28 mouse cellular contexts compared by ENCODE assay signal in the genomic region with DNA sequence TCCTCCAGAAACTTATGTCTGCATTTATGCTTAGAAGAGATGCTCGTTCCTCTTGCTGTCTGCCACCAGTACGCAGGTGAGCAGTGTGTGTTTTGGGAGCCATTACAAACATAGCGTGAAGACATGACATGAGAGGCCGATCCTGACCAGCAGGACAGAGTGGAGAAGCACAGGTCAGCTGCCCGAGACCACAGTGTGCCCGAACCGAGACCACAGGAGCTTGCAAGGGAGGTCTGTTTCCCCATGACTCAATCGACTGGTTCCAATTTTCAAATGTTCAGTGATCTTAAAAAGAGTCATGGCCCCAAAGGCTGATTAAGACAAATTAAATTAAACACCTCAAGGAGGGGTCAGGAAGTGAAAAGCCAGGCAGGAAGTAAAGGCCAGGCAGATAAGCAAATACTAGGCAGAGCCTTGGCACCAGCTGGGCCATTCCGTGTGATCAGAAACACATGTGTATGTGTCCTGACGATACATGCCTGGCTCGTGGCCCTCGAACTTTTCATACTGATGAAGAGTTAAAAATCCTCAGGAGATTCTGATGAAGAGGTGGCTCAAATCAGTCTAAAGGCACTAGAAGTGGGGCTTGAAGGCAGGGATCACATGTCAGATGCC. TPM values are rescaled to one million over a fixed set of nuclear protein-coding genes. Genes with fewer than 3 reads are reported as not detected.
DNase-seq lines count a peak whose midpoint lies in the region; ATAC-seq and TF ChIP-seq lines count a peak whose summit lies in the region.
"Had no signal": no experiment of that assay in that cellular context is flagged by ENCODE, and none has a peak within 500 bp of the region (broad histone marks: within the 10 kb centered on the region; RNA-seq: fewer than 3 reads in every experiment).

No protein-coding gene starts in this region.

- no peaks in the 10 kb centered on the region for H3K27me3 ChIP-seq in midbrain, embryonic 11.5 days (ENCODE audit: control insufficient read depth, insufficient read depth, low read length)
- H3K27me3 ChIP-seq in midbrain, postnatal 0 days (ENCODE audit: insufficient read depth, low read length), result no peaks in the 10 kb centered on the region
- H3K27me3 ChIP-seq in embryonic facial prominence, embryonic 10.5 days (replicated peaks; ENCODE audit: low read depth, poor library complexity, severe bottlenecking), result peaks cover 27% of the 10 kb centered on the region
- H3K27me3 ChIP-seq in limb, embryonic 10.5 days (ENCODE audit: low read depth, poor library complexity, severe bottlenecking), result no peaks in the 10 kb centered on the region
- H3K27me3 ChIP-seq in liver, embryonic 11.5 days (replicated peaks; ENCODE audit: control insufficient read depth, insufficient read depth, low read length), result no peaks in the 10 kb centered on the region
- H3K27me3 ChIP-seq: CH12.LX; embryonic facial prominence, embryonic 12.5 days; forebrain, embryonic 15.5 days; hindbrain, embryonic 13.5 days; liver, embryonic 13.5 days; midbrain, embryonic 13.5 days; neural tube, embryonic 15.5 days; stomach, embryonic 15.5 days had no signal

- no peaks in the 10 kb centered on the region for H3K9me3 ChIP-seq in midbrain, embryonic 11.5 days (ENCODE audit: control insufficient read depth, low read length)
- no peaks in the 10 kb centered on the region for H3K9me3 ChIP-seq in midbrain, postnatal 0 days (ENCODE audit: low read length)
- H3K9me3 ChIP-seq in embryonic facial prominence, embryonic 10.5 days, result no peaks in the 10 kb centered on the region
- H3K9me3 ChIP-seq in limb, embryonic 10.5 days (replicated peaks), result no peaks in the 10 kb centered on the region
- H3K9me3 ChIP-seq in liver, embryonic 11.5 days (ENCODE audit: control insufficient read depth, low read length), result no peaks in the 10 kb centered on the region
- H3K9me3 ChIP-seq: embryonic facial prominence, embryonic 12.5 days; forebrain, embryonic 15.5 days; hindbrain, embryonic 13.5 days; liver, embryonic 13.5 days; neural tube, embryonic 15.5 days; stomach, embryonic 15.5 days had no signal

- H3K9ac ChIP-seq in midbrain, embryonic 11.5 days (ENCODE audit: low read length), result no peak overlapping the region
- no peak overlapping the region for H3K9ac ChIP-seq in midbrain, postnatal 0 days (replicated peaks; ENCODE audit: low read length, poor library complexity, severe bottlenecking)
- H3K9ac ChIP-seq in liver, embryonic 11.5 days (ENCODE audit: low read depth, low read length), result no peak overlapping the region
- H3K9ac ChIP-seq: embryonic facial prominence, embryonic 12.5 days; forebrain, embryonic 15.5 days; hindbrain, embryonic 13.5 days; liver, embryonic 13.5 days; midbrain, embryonic 13.5 days; neural tube, embryonic 15.5 days; stomach, embryonic 15.5 days had no signal

- 80% methylated on average over 12 of the region's 12 CpGs for WGBS in midbrain, embryonic 11.5 days
- 84% methylated on average over 12 of the region's 12 CpGs for WGBS in midbrain, postnatal 0 days
- 41% methylated on average over 12 of the region's 12 CpGs for WGBS in embryonic facial prominence, embryonic 10.5 days
- WGBS in limb, embryonic 10.5 days, result 31% methylated on average over 12 of the region's 12 CpGs
- 44% methylated on average over 12 of the region's 12 CpGs for WGBS in liver, embryonic 11.5 days

- no peak overlapping the region for H3K4me3 ChIP-seq in midbrain, embryonic 11.5 days (ENCODE audit: low read depth, low read length)
- H3K4me3 ChIP-seq in midbrain, postnatal 0 days (ENCODE audit: low read depth, low read length), result no peak overlapping the region
- H3K4me3 ChIP-seq in embryonic facial prominence, embryonic 10.5 days, result no peak overlapping the region
- H3K4me3 ChIP-seq in limb, embryonic 10.5 days, result no peak overlapping the region
- H3K4me3 ChIP-seq in liver, embryonic 11.5 days (ENCODE audit: low read depth, low read length), result no peak overlapping the region
- no peak overlapping the region for H3K4me3 ChIP-seq in layer of hippocampus, adult 2 months
- H3K4me3 ChIP-seq: embryonic facial prominence, embryonic 12.5 days; forebrain, embryonic 15.5 days; gastrocnemius, adult 2 months; hindbrain, embryonic 13.5 days; left cerebral cortex, adult 2 months; liver, embryonic 13.5 days; midbrain, embryonic 13.5 days; neural tube, embryonic 15.5 days; stomach, embryonic 15.5 days had no signal

- H3K27ac ChIP-seq in midbrain, embryonic 11.5 days (ENCODE audit: low read depth, low read length), result no peak overlapping the region
- no peak overlapping the region for H3K27ac ChIP-seq in midbrain, postnatal 0 days (ENCODE audit: low read depth, low read length)
- no peak overlapping the region for H3K27ac ChIP-seq in embryonic facial prominence, embryonic 10.5 days (replicated peaks)
- H3K27ac ChIP-seq in limb, embryonic 10.5 days, result peak overlapping the region; percentile 53; the same call in 1 of the 2 replicates
- H3K27ac ChIP-seq in liver, embryonic 11.5 days (ENCODE audit: low read depth, low read length), result no peak overlapping the region
- H3K27ac ChIP-seq in layer of hippocampus, adult 2 months, result no peak overlapping the region
- H3K27ac ChIP-seq: embryonic facial prominence, embryonic 12.5 days; forebrain, embryonic 15.5 days; gastrocnemius, adult 2 months; hindbrain, embryonic 13.5 days; left cerebral cortex, adult 2 months; liver, embryonic 13.5 days; macrophage; midbrain, embryonic 13.5 days; neural tube, embryonic 15.5 days; stomach, embryonic 15.5 days had no signal

- DNase-seq in midbrain, embryonic 11.5 days (ENCODE audit: low spot score, missing footprints), result peak; percentile 61
- no peak for DNase-seq in midbrain, postnatal 0 days (ENCODE audit: low spot score)
- DNase-seq in embryonic facial prominence, embryonic 10.5 days (ENCODE audit: low spot score), result peak; percentile 70
- peak; percentile 64 for DNase-seq in limb, embryonic 10.5 days (ENCODE audit: low spot score)
- DNase-seq in liver, embryonic 11.5 days (ENCODE audit: low spot score), result no peak
- DNase-seq in layer of hippocampus, adult 2 months (ENCODE audit: low spot score in 2 of 2), result no peak
- no peak for DNase-seq in thymus, postnatal 36 days
- DNase-seq: adrenal gland, adult 8-10 months; cerebellum, adult 2 months; cerebellum, postnatal 25 days; gastrocnemius, adult 2 months; kidney, adult 9 months; kidney, postnatal 14 days; liver, embryonic 13.5 days; lung, adult 18-20 months; retina, postnatal 1 day; right cerebral cortex, postnatal 14 days had no signal

- no peak for TF ChIP-seq CTCF in midbrain, postnatal 0 days (IDR thresholded peaks at IDR 0.05)
- TF ChIP-seq CTCF in layer of hippocampus, adult 2 months (conservative IDR thresholded peaks at IDR 0.05), result no peak

- no peaks in the 10 kb centered on the region for H3K4me1 ChIP-seq in midbrain, embryonic 11.5 days (ENCODE audit: control insufficient read depth, insufficient read depth, low read length)
- no peaks in the 10 kb centered on the region for H3K4me1 ChIP-seq in midbrain, postnatal 0 days (ENCODE audit: insufficient read depth, low read length)
- H3K4me1 ChIP-seq in embryonic facial prominence, embryonic 10.5 days, result peaks cover 31% of the 10 kb centered on the region
- H3K4me1 ChIP-seq in limb, embryonic 10.5 days, result peaks cover 34% of the 10 kb centered on the region
- H3K4me1 ChIP-seq in liver, embryonic 11.5 days (replicated peaks; ENCODE audit: control insufficient read depth, insufficient read depth, low read length), result peaks cover 4% of the 10 kb centered on the region; the same call in 1 of the 2 replicates
- H3K4me1 ChIP-seq: forebrain, embryonic 15.5 days; hindbrain, embryonic 13.5 days; midbrain, embryonic 13.5 days; neural tube, embryonic 15.5 days; stomach, embryonic 15.5 days had no signal

- no peaks in the 10 kb centered on the region for H3K36me3 ChIP-seq in midbrain, embryonic 11.5 days (ENCODE audit: control insufficient read depth, insufficient read depth, low read length)
- H3K36me3 ChIP-seq in midbrain, postnatal 0 days (ENCODE audit: insufficient read depth, low read length), result no peaks in the 10 kb centered on the region
- no peaks in the 10 kb centered on the region for H3K36me3 ChIP-seq in embryonic facial prominence, embryonic 10.5 days (replicated peaks)
- H3K36me3 ChIP-seq in limb, embryonic 10.5 days, result peaks cover 10% of the 10 kb centered on the region; the same call in 1 of the 2 replicates
- no peaks in the 10 kb centered on the region for H3K36me3 ChIP-seq in liver, embryonic 11.5 days (ENCODE audit: control insufficient read depth, insufficient read depth, low read length)
- H3K36me3 ChIP-seq: embryonic facial prominence, embryonic 12.5 days; forebrain, embryonic 15.5 days; hindbrain, embryonic 13.5 days; liver, embryonic 13.5 days; midbrain, embryonic 13.5 days; neural tube, embryonic 15.5 days; stomach, embryonic 15.5 days had no signal

- ATAC-seq in midbrain, embryonic 11.5 days (ENCODE audit: low FRiP score), result no peak
- ATAC-seq in midbrain, postnatal 0 days (ENCODE audit: low FRiP score), result no peak
- ATAC-seq in liver, embryonic 11.5 days (replicated peaks; ENCODE audit: low FRiP score), result no peak
- ATAC-seq: forebrain, embryonic 15.5 days; intestine, postnatal 0 days; lung, postnatal 0 days; midbrain, embryonic 13.5 days had no signal

- H3K4me2 ChIP-seq in midbrain, embryonic 11.5 days, result no peak overlapping the region
- no peak overlapping the region for H3K4me2 ChIP-seq in midbrain, postnatal 0 days (ENCODE audit: low read depth, low read length, poor library complexity, severe bottlenecking)
- no peak overlapping the region for H3K4me2 ChIP-seq in liver, embryonic 11.5 days
- H3K4me2 ChIP-seq: embryonic facial prominence, embryonic 12.5 days; forebrain, embryonic 15.5 days; hindbrain, embryonic 13.5 days; liver, embryonic 13.5 days; midbrain, embryonic 13.5 days; neural tube, embryonic 15.5 days; stomach, embryonic 15.5 days had no signal

RNA-seq across cellular contexts. Expression of a gene that starts 58.1 kb away (rescaled TPM):
- polyA plus RNA-seq in midbrain, embryonic 11.5 days (2014; fragmentation: Nextera tagmentation; extraction: Ambion mirVana), result 23.0 and 28.9 TPM in 2 replicates
- total RNA-seq in midbrain, postnatal 0 days (2014; rRNA removed), result 11.3 and 17.7 TPM in 2 replicates
- polyA plus RNA-seq in midbrain, postnatal 0 days (2015; fragmentation: Nextera tagmentation; extraction: Ambion mirVana), result 25.0 and 25.3 TPM in 2 replicates
- polyA plus RNA-seq in embryonic facial prominence, embryonic 10.5 days (2016; fragmentation: Nextera tagmentation; extraction: Ambion mirVana), result 60.0 and 65.1 TPM in 2 replicates
- polyA plus RNA-seq in limb, embryonic 10.5 days (2016; fragmentation: Nextera tagmentation; extraction: Ambion mirVana), result 34.1 and 60.8 TPM in 2 replicates
- 7.9 and 10.6 TPM in 2 replicates for polyA plus RNA-seq in liver, embryonic 11.5 days (2014; fragmentation: Nextera tagmentation; extraction: Ambion mirVana)
- 10 to 100 TPM; 36.8 to 42.0 TPM for total RNA-seq in layer of hippocampus, adult 2 months (2021)
- polyA plus RNA-seq: macrophage had no signal

Comparison
In these comparisons a context has a peak if more than half of its experiments do, and no peak if none do; other contexts are left out.
1. DNase-seq: peak in midbrain, embryonic 11.5 days (single experiment), embryonic facial prominence, embryonic 10.5 days (single experiment) and limb, embryonic 10.5 days (single experiment); none in midbrain, postnatal 0 days (single experiment), liver, embryonic 11.5 days (single experiment), layer of hippocampus, adult 2 months (0 of 2) and thymus, postnatal 36 days (0 of 2).